Mouse (Mus musculus) gastrocnemius, postnatal 25 days (tissue): ENCODE data around the gene Sfxn5. TPM values are rescaled to one million over a fixed set of nuclear protein-coding genes. Genes with fewer than 3 reads are reported as not detected.

Experiments used
- DNase-seq: peaks from one replicate; pipeline ENCODE4 v3.0.0; 2022
- long read RNA-seq, 2 experiments: library from polyadenylated mRNA; stranded (forward); transcript quantifications; one replicate each; pipeline ENCODE4 v2.0.0; 2021
- total RNA-seq, 2 experiments: library from RNA; stranded (reverse); gene quantifications; 1 replicate in 1 of 2; 2 replicates in 1 of 2; pipeline ENCODE4 v1.2.3; 2021

The Sfxn5 gene
- total RNA-seq = 1 to 10 TPM; 5.0 to 7.3 TPM
- long read RNA-seq, experiment 1, partial matches to known transcripts = 0 of 10 reads
- long read RNA-seq, experiment 1, other reads (novel, unspliced or antisense) = 8 of 10 reads
- long read RNA-seq, experiment 2, partial matches to known transcripts = 0 of 5 reads
- long read RNA-seq, experiment 2, other reads (novel, unspliced or antisense) = 5 of 5 reads

DNA sequence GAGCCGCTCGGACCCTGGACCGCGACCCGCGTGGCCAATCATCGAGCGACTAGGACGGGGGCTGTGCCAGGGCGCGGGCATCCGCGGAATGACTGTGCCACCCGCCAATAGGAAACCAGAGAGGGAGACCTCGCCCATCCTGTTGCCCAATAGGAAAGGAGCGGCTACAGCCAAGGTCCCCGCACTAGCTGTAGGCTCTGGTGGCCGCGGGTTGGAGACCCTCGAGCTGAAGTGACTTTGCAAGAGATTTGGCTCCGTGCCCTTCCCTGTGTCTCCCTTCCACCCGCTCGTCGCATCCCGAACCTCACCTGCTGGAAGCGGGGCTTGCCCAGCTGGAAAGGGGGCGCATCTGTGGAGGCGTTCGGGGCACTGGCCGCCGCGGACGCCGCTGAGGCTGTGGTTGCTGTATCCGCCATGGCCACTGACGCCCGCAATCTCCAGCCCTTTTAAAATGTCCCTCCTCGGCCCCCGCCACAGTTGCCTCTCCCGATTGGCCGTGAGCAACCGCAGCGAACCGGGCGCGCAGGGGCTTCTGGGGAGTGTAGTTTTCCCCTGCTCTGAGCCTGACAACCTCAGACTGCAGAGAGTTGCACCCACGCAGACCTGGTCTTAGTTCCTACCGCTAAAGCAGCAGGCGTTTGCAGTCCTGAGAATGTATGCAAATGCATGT, at the start of gene Sfxn5:
TSS of gene Sfxn5 (minus strand) at position 423 of the 670 bp plus-strand sequence.
- peak; percentile 95 for DNase-seq

DNA sequence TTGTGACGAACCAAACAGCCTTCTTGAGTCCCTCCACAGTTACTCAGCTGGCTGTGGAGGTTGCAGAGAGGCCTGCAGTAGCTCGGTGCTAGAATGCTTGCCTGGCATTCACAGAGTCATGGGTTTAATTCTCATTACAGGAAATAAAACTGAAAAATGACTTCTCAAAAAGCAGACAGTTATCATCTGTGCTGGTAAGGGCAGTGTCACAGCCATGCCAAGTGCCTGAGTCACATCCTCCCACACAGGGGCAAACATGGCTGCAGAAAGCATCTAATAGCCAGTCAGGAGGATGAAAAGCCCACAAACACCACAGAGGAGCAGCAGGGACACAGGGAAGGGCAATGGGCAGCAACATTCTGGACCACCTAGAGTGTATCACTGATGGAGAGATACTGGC, 49.6 kb upstream of the Sfxn5 start:
- no peak for DNase-seq

- DNase-seq = no peak
Measured at GRCm38 (mm10) chr6:85381648-85382020, 48.4 kb upstream of the Sfxn5 start.

- DNase-seq = no peak
Measured at GRCm38 (mm10) chr6:85380901-85381647, 47.9 kb upstream of the Sfxn5 start.

DNA sequence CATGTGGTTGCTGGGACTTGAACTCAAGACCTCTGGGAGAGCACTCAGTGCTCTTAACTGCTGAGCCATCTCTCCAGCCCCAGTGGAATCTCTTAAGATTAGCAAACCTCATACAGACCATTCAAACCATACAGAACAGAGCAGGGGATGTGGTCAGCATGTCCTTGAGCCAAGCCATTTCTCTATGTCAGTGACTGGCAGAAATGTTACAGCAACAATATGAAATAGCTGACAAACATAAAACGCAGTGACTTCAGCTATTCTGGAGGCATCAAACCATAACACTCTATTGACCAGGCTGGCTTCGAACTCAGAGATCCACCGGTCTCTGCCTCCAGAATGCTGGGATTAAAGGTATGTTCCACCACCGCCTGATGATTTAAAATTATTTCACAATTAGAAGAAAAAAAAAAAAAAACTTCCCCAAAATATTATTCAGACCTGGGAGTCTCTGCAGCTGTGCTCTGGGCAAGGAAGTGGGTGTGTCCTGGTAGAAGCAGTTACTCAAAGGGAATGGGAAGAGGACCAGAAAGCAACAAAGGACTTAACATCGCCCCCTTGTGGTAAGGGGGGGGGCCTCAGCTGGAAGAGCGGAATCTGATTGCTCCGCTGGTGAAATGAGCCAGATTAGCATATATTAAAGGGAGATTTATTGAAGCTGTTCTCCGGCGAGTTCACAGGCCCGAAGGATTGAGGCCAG, 47.1 kb upstream of the Sfxn5 start:
- peak; percentile 77 for DNase-seq

GRCm38 (mm10) chr6:85378629-85379028, 45.4 kb upstream of the Sfxn5 start:
- no peak for DNase-seq

GRCm38 (mm10) chr6:85377876-85378275, 44.7 kb upstream of the Sfxn5 start:
- DNase-seq = no peak

GRCm38 (mm10) chr6:85377066-85377734, 44.0 kb upstream of the Sfxn5 start:
- DNase-seq = no peak

DNA sequence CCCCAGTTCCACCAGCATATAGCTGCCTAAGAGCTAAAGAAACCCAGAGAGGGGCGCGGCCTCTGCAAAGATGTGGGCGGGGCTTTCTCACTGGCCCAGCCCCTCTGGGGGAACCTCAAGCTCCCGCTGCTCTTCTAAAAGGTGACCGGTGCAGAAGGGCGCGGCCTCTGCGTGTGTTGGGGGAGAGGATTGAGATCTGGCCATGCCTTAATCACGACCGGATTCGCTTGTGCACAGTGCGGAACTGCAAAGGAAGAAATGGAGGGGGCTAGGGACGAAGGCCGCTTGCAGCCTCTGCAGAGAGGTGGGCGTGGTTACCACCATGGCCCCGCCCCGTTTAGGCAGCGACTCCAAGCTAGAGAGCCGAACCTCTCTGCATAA, 41.5 kb upstream of the Sfxn5 start:
- peak; percentile 95 for DNase-seq

DNA sequence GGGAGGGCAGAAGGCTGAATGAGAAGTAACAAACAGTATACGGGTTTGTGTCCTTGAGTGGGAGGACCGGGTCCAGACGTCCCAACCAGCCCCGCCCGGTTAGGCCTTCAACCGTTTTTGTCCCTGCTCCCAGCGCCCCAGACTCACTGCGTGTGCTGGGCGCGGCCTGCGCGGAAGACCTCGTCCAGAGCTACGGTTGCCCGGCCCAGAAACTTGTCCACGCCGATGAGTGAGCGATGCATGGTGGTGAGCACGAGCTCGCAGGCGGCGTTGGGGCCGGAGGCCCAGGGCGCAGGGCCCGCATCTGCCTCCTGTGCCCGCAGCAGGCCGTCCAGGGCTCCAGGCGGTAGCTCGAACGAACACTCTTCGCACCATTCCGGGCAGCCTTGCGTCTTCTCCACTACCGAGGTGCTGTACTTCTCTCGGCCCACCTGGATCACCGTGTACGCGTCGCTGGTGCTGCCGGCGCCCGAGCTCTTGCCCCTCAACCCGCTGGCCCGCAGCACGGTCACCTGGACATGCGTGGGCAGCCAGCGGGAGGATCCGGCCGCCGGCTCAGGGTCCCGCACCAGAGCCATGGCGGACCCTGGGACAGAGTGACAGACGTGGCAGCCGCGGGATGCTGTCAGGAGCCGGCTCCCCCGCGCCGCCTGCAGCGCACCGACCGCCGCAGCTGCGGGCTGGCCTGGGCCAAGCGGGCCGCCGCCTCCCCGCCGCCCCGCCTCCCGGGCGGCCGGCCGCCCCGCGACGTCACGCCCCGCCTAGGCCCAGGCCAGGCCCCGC, 40.9 kb upstream of the Sfxn5 start, which contains the start of gene Rab11fip5:
TSS of gene Rab11fip5 (minus strand) at position 684 of the 783 bp plus-strand sequence.
- peak; percentile 36 for DNase-seq

- DNase-seq = no peak
Measured at GRCm38 (mm10) chr6:85373066-85373860, 40.0 kb upstream of the Sfxn5 start.

DNA sequence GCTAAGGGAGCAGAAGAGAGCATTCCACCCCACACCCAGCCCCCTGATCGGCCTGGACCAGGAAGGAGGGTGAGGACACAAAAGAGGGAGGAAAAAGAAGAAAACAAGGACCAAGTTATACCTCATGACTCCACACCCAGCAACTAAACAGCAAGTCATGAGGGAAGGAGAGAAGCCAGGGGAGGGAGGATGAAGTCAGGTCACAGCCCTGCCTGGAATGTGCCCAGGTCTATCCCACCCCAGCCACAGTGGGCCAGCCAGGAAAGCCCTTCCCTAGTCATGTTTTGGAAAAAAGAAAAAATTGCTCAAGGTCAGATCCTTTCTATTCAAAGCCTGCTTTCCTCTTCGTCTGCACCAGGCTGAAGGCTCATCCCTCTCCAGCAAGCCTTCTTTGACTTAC, 39.3 kb upstream of the Sfxn5 start:
- DNase-seq = peak; percentile 58

GRCm38 (mm10) chr6:85371859-85372405, 38.7 kb upstream of the Sfxn5 start:
- DNase-seq = no peak

GRCm38 (mm10) chr6:85370666-85371430, 37.6 kb upstream of the Sfxn5 start:
- DNase-seq = no peak

DNA sequence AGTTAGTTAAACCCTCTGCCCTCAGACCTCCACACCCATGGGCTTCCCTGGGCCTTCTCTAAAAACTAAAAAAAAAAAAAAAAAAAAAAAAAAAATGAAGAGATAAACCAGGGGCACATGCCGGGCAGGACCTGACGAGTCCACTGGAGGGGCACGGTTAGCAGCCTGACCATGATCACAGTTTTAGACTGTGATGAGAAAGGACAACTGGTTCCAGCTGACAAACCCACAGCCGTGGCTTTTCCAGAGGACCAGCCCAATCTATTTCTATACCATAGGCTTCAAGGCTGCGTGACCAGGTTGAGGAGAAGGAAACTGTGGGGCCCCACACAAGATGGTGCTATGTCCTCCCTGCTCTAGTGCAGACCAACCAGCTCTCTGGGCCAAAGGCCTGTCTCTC, 36.8 kb upstream of the Sfxn5 start:
- DNase-seq = no peak

- peak; percentile 79 for DNase-seq
Measured at GRCm38 (mm10) chr6:85369181-85369860, 36.1 kb upstream of the Sfxn5 start.

- no peak for DNase-seq
Measured at GRCm38 (mm10) chr6:85368722-85369121, 35.5 kb upstream of the Sfxn5 start.

GRCm38 (mm10) chr6:85368166-85368565, 34.9 kb upstream of the Sfxn5 start:
- DNase-seq = no peak

GRCm38 (mm10) chr6:85366387-85366786, 33.2 kb upstream of the Sfxn5 start:
- no peak for DNase-seq
